Mouse (Mus musculus): ENCODE results near the gene Macrod2.

- TF ChIP-seq CTCF (IDR thresholded peaks at IDR 0.05; ENCODE audit: low read depth) (no peak), EP300 (IDR thresholded peaks at IDR 0.05; ENCODE audit: low read depth) (no peak)
Observed at GRCm38 (mm10) chr2:141712265-141712664, 1317.2 kb downstream of the Macrod2 start.
